Mouse (Mus musculus): ENCODE results near the gene Avil.

Avil gene

DNA sequence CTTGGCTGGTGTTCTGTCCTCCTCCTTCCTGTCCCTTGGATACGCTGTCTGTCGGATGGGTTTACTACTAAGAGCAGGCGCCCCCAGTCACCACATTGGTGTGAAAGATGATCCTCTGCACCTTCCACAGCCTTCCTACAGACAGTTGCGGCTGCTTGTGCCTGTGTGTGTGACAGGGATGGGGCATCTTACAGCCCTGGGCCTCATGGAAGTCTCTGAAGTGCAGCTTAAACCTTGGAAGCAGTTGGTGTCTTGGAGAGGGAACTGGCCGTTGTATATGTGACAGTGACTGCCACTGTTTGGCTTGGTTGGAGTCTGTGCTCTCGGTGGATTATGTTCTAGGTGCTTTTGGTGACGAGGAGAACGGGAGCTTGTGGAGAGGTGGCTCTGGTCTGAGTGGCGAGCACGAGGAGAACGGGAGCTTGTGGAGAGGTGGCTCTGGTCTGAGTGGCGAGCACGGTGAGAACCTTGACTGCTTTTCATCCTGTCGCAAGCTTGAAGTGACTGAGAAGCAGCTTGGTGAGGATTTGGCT is 17.2 kb upstream of the Avil start:
- DNase-seq = no peak

DNA sequence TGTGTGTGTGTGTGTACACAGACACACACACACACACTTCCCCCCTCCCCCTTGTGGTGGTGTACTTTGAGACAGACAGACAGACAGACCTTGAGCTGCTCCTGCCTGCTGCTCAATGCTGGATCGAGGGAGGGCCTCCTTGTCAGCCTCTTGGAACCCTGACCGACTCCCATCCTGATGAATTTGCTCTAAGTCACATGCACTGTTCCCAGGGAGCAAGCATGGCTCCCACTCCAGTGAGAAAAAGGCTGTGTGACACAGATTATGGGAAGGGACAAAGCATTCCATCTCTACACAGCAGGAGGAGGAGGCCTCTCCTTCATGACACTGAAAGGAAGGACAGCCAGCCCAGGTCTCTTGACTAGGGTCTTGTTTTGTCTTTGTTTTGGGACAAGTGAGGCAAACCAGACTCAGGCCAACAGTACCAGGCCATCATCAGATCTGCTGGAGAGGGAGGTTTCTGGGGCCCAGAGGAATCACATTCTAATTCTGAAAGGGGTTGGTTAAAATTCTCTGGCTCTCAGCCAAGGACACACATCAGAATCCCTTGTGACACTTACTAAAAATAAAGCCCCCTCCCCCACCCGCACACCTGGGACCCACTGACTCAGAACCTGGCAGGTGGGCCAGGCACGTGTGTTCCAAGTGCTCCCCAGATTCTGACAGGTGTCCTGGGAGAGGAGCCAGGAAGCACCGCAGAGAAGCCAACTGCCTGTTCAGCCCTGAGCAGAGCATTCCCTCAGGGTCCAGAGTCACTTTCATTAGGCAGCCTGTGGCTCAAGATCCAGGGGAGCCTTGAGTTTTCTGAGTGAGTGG is 16.1 kb upstream of the Avil start:
- DNase-seq = peak; percentile 49

DNA sequence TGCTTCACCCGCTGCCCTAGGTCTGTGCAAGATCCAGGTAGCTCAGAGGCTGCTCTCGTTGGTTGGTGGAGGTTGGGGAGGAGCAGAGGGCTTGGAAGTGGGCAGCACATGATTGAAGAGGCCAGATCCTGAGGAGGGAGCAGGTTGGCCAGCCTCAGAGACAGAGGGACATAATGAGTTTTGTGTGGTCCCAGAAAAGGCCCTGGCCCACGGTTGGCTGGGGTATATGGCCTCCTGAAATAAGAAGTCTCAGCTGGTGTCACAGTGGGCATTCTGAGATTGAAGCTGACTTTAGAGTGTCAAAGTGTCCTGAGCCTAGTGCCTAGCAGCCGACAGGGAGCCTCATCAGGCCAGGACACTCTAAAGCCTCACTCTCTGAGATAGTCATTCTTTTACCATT is 15.4 kb upstream of the Avil start:
- DNase-seq = no peak

DNA sequence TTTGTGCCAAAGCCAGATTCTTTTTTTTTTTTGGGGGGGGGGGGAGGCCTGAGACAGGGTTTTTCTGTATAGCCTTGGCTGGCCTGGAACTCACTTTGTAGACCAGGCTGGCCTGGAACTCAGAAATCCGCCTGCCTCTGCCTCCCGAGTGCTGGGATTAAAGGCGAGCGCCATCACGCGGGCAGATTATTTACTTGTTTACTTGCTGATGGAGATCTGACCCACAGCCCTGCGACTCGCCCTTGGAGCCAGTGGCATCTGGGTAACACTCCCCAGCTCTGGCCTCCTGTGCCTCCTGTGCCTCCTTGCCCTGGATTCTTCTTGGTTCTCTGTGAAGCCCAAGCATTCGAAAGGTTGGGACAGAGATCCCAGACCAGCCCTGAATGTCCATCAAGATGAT is 14.9 kb upstream of the Avil start:
- no peak for DNase-seq

DNA sequence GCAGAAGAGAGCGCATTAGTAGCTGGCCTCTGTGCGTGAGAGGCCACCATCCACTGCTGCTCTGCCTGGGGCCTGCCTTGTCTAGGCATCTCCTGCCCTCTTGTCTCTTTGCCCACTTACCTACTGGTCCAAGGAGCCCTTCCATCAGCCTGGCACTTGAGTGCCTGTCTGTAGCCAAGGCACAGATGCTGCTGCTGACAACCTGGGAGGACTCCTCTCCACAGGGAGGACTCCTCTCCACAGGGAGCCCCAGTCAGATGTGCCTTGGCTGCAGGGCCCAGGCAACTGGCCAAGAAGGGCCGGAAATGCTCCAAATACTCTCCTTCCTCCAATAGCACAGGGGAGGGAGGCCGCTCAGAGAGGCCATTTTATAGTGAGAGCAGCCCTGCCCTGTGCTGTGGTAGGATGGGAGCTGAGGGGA is 14.0 kb upstream of the Avil start:
- peak; percentile 78 for DNase-seq

DNA sequence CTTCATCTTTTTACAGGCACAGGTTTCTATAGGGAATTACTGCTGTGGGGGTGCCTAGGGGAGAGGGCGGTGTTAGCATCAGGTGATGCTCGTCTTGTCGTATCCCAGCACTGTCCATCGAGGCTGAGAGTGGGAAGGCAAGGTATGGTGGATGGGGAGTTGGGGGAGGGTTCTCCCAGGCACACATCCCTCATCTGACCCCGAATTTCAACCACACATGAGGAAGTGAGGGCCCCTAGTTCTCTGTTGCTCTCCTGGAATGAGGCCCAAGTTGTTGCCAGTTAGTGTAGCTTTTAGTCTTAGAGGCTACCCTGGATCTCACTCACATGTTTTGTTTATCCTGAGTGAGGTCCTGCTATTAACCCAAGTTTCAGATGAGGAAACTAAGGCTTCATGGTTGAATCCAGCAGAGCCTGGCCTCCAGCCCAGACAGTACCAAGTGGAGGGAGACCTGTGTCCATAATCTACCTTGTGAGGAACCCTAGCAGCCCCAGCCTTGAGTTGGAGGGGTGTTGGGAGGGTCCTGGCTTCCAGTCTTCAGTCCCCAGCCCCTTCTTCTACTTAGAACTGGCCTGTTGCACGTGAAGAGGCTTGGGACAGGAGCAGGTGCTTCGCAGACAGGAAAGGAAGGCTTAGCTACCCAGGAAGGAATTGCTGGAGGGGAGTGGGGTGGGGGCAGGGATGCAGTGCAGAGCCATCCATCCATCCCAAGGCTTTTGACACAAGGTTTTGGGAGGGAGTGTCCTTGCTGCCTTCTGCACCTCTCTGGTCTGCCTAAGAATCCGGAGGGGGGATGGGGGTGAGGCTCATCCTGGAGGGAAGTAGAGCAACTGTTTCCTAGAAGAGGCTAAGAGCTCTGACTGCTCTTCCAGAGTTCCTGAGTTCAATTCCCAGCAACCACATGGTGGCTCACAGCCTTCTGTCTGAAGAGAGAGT is 13.1 kb upstream of the Avil start:
- peak; percentile 17 for DNase-seq

DNA sequence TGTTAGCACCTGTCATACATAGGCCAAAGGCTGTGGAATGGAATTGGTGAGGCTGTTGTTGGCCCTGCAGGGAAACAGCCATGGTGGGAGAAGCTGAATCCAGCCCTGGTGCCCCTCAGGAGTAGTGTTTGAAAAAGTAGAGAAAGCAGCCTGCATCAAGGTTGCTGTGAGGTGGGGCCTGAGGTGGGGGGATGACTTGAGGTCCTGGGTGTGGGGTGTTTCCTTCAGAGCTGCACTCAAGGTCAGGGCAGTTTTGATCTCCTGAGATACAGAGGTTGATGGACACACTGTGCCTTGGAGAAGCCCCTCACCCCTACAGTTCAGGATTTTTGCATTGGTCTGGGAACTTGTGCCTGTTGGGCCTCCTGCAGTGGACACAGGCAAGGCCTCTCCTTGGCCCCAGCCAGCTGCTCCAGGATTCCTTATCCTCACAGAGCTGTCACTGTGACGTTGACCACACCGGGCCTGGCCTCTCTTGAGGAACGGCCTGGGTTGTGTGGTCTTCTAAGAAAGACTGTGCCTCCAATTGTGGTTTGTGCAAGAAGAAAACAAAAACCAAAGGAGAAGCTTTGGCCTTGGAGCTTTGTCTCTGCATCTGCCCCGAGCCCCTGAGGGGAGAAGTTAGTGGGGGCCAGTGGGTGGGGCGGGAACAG is 11.9 kb upstream of the Avil start:
- no peak for DNase-seq

DNA sequence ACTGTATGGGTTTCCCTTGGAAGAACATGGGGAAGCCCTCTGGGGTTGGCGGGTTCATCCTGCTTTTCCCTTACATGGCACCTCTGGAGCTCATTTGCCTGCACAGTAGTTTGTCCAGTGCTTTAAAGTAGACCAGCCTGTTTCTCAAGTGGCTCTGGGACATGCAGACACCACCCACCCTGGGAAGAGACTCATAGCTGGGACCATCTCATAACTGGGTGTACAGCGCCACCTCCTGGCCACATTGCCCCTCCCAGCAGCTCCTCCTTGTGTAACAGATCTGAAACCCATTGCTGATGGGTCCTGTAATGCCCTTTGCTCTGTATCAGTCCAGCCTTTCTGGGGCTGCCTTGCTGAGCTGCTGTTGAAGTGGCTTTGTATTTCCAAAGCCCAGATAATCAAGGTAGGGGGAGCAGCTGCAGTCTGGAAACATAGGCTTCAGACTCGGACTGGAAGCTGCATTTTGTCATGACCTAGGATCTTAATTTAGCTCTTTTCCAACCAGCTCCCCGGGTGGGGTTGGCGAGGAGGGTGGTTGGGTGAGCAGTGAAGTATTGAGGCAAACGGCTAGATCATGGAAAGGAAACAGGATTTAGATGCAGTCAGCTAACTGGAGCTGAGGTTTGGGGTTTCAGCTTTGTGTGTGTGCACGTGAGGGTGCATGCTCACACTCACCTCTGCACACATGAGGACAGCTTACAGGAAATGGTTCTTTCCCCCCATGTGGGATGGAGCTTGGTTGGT is 10.0 kb upstream of the Avil start:
- DNase-seq = peak; percentile 91

DNA sequence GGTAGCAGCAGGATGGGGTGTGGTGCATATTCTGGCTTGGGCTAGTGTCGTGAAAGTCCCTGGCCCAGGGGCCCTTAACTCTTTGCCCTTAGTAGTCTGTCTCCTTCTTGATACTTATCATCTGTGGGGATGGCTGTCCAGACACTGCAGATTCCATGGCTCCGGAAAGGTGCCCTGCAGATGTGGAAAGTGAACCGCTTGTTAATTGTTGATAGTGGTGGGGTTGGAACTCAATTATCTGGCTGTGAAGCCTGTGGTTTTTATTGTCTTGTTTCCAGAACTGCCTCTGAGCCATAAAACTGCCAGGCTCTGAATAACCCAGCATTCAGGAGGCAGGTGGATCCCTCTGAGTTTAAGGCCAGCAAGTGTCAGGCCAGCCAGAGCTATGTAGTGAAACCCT is 8.8 kb upstream of the Avil start:
- no peak for DNase-seq

DNA sequence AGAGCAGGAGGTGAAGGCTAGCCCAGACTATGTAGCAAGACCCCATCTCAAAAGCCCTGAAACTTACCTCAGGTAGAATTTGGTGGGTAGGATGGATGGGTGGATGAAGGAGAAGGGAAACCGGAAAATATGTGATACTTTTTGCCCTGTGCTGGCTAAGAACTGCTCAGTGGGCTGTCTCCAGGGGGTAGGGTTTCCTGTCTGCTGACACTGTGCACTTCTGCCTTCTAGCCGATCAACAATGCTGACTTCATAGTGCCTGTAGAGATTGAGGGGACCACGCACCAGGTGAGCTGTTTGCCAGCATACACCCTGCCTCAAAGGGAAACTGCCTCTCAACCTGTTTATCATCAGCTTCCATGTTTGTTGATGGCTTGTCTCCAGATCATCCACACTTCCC is 6.9 kb upstream of the Avil start:
- DNase-seq = no peak

DNA sequence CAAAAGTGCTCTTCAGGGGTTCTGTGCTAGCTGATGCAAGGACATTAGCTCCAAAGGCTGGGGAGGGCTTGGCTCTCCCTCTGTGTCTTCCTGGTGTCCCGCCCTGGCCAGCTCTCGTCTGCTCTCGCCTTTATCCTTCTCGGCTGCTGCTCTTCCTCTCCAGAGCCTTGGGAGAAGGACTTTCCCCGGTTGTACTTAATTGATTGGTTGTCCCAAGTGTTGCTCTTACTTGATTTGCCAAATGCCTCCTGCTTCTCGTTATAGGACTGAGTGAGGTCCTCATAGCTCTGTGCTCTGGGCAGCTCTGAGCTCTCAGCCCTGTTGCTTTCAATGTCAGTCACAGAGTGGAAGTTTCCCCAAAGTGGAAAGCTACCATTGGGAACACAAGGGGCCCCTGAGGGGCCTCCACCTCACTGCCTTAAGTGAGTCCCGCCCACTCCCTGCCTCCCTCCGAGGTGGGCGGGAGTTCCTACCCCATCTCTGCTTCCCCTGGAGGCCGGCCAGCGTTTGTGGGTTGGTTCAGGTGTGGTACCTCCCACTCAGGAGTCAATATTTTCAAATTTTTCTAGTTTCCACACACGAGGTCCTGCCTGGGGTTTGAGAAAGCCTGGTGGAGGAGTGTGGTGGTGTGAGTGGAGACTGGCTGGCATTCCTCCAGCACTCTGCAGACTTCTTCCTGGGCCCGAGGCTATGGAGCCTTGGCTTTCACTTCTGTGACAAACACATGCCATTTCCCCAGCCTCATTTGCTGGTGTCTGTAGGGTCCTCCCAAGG is 3.0 kb upstream of the Avil start:
- no peak for DNase-seq

DNA sequence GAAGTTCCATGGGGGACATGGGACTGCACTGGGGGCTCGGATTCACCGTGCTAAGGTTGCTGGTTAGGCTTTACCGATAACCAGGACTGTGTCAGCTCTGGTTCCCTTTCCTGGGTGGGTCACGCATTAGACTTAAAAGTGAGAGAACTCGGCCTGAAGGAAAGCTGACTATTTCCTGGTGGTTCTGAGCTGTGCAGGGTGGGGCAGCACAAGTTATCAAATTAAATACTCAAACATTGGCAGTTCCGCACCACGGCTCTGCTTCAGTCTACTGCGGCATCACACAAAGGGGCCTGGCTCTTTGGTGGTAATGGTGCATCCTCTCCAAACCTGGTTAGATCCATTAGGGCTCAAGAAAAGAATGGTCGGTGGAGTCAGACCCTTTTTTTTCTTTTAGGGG is 788 bp downstream of the Avil start:
- no peak for DNase-seq

DNA sequence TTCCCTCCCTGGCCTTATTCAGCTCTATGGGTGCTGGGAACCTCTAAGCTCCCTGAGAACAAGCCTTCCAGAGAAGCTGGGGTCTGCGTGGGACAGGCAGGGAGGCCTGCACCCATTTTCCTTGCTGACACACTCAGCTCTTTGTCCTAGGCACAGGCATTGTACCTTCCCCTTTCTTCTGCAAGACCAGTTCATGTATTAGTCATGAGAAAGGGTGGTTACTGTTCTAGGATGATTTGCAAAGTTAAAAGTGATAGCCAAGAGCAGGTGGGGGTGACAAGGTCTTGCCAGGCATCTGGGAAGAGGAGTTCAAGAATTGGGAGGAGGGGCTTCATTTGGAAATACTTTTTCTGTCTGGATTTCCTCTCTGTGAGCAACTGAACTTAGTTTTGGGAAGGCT is 1.5 kb downstream of the Avil start:
- DNase-seq = no peak

DNA sequence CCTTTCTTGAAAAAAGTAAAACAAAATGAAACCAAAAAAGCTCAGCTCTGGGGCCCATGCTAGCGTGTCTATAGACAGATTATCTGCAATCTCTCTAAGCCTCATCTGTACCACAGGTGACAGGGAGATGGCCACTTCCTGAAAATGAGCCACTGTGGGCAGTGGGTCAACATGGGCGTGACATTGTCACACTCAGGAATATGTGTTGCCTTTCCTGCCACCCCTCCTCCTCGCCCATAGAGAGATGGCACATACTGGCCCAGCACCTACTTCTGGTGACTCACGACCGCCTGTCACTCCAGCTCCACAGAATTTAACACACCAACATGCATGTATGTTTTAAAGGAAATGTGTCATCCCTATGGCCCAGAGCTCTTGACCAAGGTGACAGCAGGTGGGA is 2.3 kb downstream of the Avil start:
- no peak for DNase-seq

DNA sequence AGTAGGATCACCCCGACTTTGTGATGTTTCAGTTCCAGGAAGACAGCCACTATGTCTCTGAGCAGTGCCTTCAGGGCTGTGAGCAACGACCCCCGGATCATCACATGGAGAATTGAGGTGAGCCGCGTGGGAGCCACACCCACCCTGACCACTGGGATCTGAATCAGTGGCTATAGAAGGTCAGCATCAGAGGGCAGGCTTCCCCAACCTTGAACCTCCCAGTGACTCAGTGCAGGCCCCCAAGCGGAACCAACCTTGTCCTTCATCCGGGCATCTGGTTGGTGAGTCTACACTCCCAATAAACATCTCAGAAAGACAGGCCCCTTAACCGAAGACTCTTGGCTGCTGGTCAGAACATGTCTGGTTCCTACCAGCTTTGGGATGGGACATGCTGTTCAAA is 2.8 kb downstream of the Avil start:
- no peak for DNase-seq

DNA sequence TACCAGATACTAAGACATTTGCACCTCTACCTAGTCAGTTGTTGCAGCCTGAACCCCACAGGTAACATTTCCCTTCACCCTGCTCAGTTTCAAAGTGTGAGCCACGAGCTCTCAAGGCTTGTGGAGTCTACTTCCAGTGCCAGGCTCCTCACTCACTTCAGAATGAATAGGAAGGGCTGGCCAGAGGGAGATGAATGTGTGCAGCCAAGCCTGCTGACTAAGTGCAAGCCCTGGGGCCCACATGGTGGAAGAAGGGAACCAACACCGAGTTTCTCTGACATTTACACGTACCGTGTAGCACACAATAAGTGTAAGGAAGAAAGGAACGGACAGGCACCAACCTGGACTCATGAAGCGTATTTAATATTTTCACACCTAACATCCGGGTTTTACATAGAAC is 3.3 kb downstream of the Avil start:
- DNase-seq = peak; percentile 26

DNA sequence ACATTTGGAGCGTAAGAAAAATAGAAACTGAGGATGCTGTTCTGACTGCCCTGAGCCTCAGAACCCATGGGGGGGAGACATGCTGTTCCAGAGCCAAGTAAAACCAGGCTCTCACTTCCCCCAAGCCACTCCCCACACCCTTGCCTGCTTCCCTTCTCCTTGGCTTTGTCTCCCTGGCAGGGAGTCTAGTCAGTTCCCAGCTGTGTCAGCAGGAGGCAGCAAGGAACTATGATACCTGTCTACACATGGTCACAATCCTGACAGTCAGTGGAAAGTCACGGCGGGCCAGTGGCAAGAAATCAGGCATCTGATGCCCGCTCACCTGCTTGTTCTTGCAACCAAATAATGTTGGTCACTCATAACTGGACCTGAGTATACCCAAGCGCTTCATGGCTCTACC is 16.0 kb downstream of the Avil start:
- peak; percentile 8 for DNase-seq

DNA sequence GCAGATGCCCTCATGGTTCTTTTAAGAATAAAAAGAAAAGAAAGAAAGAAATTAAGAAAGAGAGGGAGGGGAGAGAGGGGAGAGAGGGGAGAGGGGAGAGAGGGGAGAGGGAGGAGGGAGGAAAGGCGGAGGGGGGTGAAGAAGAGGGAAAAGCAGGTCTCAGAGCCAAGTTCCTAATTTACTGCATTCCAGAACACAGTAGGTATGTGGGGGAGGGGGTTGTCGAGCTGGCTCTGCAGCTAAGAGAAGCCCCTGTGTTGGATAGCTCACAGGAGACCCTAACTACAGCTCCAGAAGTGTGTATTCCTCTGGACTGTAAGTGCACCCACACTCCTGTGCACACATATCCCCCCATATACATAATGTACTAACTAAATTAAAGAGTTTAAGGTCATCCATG is 16.6 kb downstream of the Avil start:
- no peak for DNase-seq

DNA sequence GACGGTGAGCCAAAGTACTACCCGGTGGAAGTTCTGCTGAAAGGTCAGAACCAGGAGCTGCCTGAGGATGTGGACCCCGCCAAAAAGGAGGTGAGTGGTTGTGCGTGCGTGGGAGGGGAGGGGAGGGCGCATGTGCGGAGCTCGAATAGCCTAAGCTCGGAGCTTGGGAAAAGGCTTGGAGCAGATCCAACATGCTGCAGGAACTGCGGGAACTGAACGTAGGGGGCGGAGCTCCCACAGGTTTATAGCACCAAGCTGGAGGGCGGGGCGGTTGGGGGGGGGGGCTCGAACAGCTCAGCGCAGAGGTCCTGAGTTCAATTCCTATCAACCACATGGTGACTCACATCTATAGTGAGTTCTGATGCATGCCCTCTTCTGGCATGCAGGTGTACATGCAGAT is 17.9 kb downstream of the Avil start:
- no peak for DNase-seq

DNA sequence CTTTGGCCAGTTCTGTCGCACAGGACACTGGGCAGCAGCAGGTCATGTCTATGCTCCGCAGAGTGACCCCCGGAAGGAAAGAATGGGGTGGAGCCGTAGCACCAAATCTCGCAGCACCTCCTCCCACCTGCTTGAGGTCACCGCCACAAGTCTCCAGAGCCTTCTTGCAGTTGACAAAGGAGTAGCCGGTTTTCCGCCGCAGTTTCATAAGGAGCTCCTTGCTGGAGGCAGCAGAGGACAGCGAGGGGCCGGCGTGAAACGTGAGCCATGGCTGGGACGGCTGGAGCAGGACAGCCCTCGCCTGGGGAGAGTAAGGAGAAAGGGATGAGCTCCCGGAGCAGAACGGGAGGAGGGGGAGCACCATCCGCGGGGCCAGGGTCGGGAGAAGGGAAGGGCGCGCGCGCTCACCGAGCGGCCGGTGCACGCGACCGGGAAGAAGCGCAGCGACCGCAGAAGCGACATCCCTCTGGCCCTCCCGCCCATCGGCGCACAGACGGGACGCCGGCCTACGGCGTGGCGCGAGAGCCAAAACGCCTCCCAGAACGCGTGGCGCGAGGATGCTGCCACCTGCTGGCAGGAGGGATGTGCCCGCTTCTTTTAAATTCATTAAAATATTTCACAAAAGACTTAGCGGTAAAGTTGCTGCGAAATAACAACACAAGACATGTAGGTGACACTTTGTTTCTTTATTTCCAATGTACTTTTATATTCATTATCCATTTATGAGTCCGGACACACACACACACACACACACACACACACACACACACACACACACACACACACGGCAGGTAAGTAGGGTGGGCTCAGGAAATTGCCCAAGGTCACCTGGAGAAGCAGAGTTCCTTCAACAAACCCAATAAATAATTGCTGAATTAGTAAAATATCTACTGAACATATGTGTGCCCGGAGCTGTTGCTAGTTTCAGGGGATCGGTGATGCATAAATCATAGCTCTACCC is 30.1 kb downstream of the Avil start, which contains the start of gene Tsfm:
Tsfm (minus strand) TSS at position 505 of the 961 bp plus-strand sequence.
- peak; percentile 94 for DNase-seq
